Mouse (Mus musculus) c-Kit-negative CD71-positive TER-119-positive erythroid progenitor cells, embryonic 14.5 days (primary cell): ENCODE measurements around the gene Lrig3.

Experiments
- DNase-seq: peaks from one replicate; pipeline ENCODE4 v3.0.0-alpha.2; 2013; ENCODE audit warnings: low read depth, low spot score

Lrig3 gene

GRCm38 (mm10) chr10:125965968-125966480 lies at the start of gene Lrig3:
Gene Lrig3, plus strand, starts transcription at chr10:125966168.
- no peak for DNase-seq

- DNase-seq: no peak
Observed at GRCm38 (mm10) chr10:125916781-125917180, 49.2 kb upstream of the Lrig3 start.

GRCm38 (mm10) chr10:125917436-125917871 lies 48.5 kb upstream of the Lrig3 start:
- no peak for DNase-seq

GRCm38 (mm10) chr10:125918994-125919393 lies 47.0 kb upstream of the Lrig3 start:
- DNase-seq: no peak

- DNase-seq: no peak
Observed at GRCm38 (mm10) chr10:125921654-125922446, 44.1 kb upstream of the Lrig3 start.

- no peak for DNase-seq
Observed at GRCm38 (mm10) chr10:125929961-125930360, 36.0 kb upstream of the Lrig3 start.

GRCm38 (mm10) chr10:125933388-125933787 lies 32.6 kb upstream of the Lrig3 start:
- DNase-seq: no peak

GRCm38 (mm10) chr10:125934095-125934494 lies 31.9 kb upstream of the Lrig3 start:
- DNase-seq: no peak

GRCm38 (mm10) chr10:125937517-125938497 lies 28.2 kb upstream of the Lrig3 start:
- no peak for DNase-seq

- no peak for DNase-seq
Observed at GRCm38 (mm10) chr10:125938528-125939402, 27.2 kb upstream of the Lrig3 start.

- no peak for DNase-seq
Observed at GRCm38 (mm10) chr10:125940316-125941059, 25.5 kb upstream of the Lrig3 start.

GRCm38 (mm10) chr10:125943098-125943497 lies 22.9 kb upstream of the Lrig3 start:
- DNase-seq: no peak

- no peak for DNase-seq
Observed at GRCm38 (mm10) chr10:125944762-125945504, 21.0 kb upstream of the Lrig3 start.

- DNase-seq: no peak
Observed at GRCm38 (mm10) chr10:125948842-125949474, 17.0 kb upstream of the Lrig3 start.

GRCm38 (mm10) chr10:125951633-125952032 lies 14.3 kb upstream of the Lrig3 start:
- DNase-seq: no peak

- no peak for DNase-seq
Observed at GRCm38 (mm10) chr10:125954343-125954742, 11.6 kb upstream of the Lrig3 start.

- no peak for DNase-seq
Observed at GRCm38 (mm10) chr10:125954747-125955530, 11.0 kb upstream of the Lrig3 start.

GRCm38 (mm10) chr10:125961411-125962107 lies 4.4 kb upstream of the Lrig3 start:
- DNase-seq: no peak
